Mouse (Mus musculus) stomach, embryonic 16.5 days (tissue): ENCODE measurements around the gene Dnmt1. TPM values are rescaled to one million over a fixed set of nuclear protein-coding genes. Genes with fewer than 3 reads are reported as not detected.
A peak's percentile ranks its signal among the peaks of the same experiment; 100 is the strongest.

Experiments
- ATAC-seq: fragments of 200-750 bp; cut with Nextera tagmentation; 2 replicates; pipeline ENCODE4 v1.8.0; 2017; ENCODE audit warnings: moderate number of reproducible peaks, moderate TSS enrichment; ENCODE audit not compliant: insufficient read depth, low FRiP score
- H3K27ac ChIP-seq: fragments of 300-500 bp; sonication (generic); 2 replicates; pipeline ENCODE4 v1.5.1; 2014; ENCODE audit warnings: low read length
- H3K27me3 ChIP-seq: fragments of 300-500 bp; sonication (generic); 2 replicates; pipeline ENCODE4 v1.6.1; 2014; ENCODE audit warnings: low read length, control low read depth, mixed read lengths; ENCODE audit not compliant: control insufficient read depth, insufficient read depth
- H3K36me3 ChIP-seq: fragments of 300-500 bp; sonication (generic); 2 replicates; pipeline ENCODE4 v1.6.1; 2014; ENCODE audit warnings: low read length; ENCODE audit not compliant: control insufficient read depth, insufficient read depth
- H3K4me1 ChIP-seq: fragments of 300-500 bp; sonication (generic); 2 replicates; pipeline ENCODE4 v1.6.1; 2014; ENCODE audit warnings: low read length, control low read depth, mixed read lengths; ENCODE audit not compliant: control insufficient read depth, insufficient read depth
- H3K4me2 ChIP-seq: fragments of 300-500 bp; sonication (generic); 2 replicates; pipeline ENCODE4 v1.6.1; 2014; ENCODE audit warnings: low read depth, low read length, mixed read lengths
- H3K4me3 ChIP-seq: fragments of 300-500 bp; sonication (generic); replicated peaks from 2 replicates; pipeline ENCODE4 v1.5.1; 2014; ENCODE audit warnings: mild to moderate bottlenecking, low read length
- H3K9ac ChIP-seq: fragments of 300-500 bp; sonication (generic); 2 replicates; pipeline ENCODE4 v1.6.1; 2014; ENCODE audit warnings: low read length
- H3K9me3 ChIP-seq: fragments of 300-500 bp; sonication (generic); replicated peaks from 2 replicates; pipeline ENCODE4 v1.6.1; 2016; ENCODE audit warnings: low read length, control low read depth; ENCODE audit not compliant: control insufficient read depth
- WGBS: fragments of 180-500 bp; shearing (Covaris S2); extraction: QIAGEN DNeasy Blood & Tissue Kit; methylation state at CpG from one replicate; pipeline ENCODE4 v1.1.7; 2014; 5-methylcytosine and 5-hydroxymethylcytosine counted together
- polyA plus RNA-seq: library from polyadenylated mRNA; unstranded; fragments of >200 nt; fragmentation: Nextera tagmentation; extraction: Ambion mirVana; gene quantifications from 2 replicates; pipeline ENCODE4 v1.2.1, GENCODE M21; 2015

The Dnmt1 gene
- polyA plus RNA-seq, 1 experiment from 2014 or later, result 75.7 TPM

GRCm38 (mm10) chr9:20870211-20871173 lies 89.2 kb downstream of the Dnmt1 start:
- Histone ChIP-seq H3K9ac (no peak overlapping the region), H3K27ac (no peak overlapping the region), H3K36me3 (no peaks in the 10 kb centered on the region), H3K4me3 (no peak overlapping the region), H3K9me3 (no peaks in the 10 kb centered on the region), H3K4me1 (no peaks in the 10 kb centered on the region; the same call in 1 of the 2 replicates), H3K27me3 (peaks cover 10% of the 10 kb centered on the region; the same call in 1 of the 2 replicates), H3K4me2 (no peak overlapping the region)
- WGBS, result 72% methylated on average over 12 of the region's 12 CpGs
- ATAC-seq, result no peak

GRCm38 (mm10) chr9:20869246-20869645 lies 90.4 kb downstream of the Dnmt1 start:
- H3K4me1 ChIP-seq, result no peaks in the 10 kb centered on the region; the same call in 1 of the 2 replicates
- H3K27me3 ChIP-seq, result peaks cover 10% of the 10 kb centered on the region; the same call in 1 of the 2 replicates
- no peak for ATAC-seq
- no peaks in the 10 kb centered on the region for H3K9me3 ChIP-seq
- H3K36me3 ChIP-seq, result no peaks in the 10 kb centered on the region
- peak overlapping the region; percentile 79 for H3K9ac ChIP-seq
- no peak overlapping the region for H3K27ac ChIP-seq
- peak overlapping the region; percentile 65 for H3K4me3 ChIP-seq
- WGBS, result 4% methylated on average over 19 of the region's 19 CpGs
- H3K4me2 ChIP-seq, result peak overlapping the region; percentile 76

DNA sequence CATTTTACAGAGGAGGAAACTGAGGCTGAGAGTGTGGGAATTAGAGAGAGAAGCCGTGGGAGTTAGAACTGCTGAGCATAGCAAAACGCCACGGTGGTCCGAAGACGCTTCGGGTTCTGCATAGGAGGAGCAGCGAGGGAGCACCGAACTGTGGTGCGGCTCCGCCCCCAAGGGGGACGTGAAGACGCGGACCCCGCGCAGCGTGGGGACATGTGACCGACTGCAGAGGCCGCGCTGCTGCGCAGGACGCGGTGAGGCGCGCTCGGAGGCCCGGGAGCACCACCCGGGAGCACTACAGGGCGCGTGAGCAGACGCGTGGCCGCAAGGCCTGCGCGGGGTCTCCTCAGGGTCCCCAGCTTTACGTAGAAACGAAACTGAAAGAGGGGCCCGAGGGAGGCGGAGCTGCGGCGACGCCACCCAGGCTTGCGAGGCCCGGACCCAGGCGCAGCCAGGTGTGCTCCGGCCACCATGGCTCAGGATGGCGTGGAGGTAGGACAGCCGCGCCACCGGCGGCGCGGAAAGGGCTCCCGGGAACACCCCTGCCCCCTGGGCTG lies 91.2 kb downstream of the Dnmt1 start, which contains the start of gene A230050P20Rik:
Gene A230050P20Rik, plus strand, starts transcription at position 195 of the 554 bp plus-strand sequence.
- WGBS, result 8% methylated on average over 51 of the region's 53 CpGs
- H3K27ac ChIP-seq, result no peak within 1 kb of the TSS
- peak; percentile 66; the same call in 1 of the 2 replicates for ATAC-seq

GRCm38 (mm10) chr9:20866879-20867278 lies 92.8 kb downstream of the Dnmt1 start:
- 66% methylated on average over 3 of the region's 3 CpGs for WGBS
- no peaks in the 10 kb centered on the region; the same call in 1 of the 2 replicates for H3K4me1 ChIP-seq
- H3K27me3 ChIP-seq, result peaks cover 10% of the 10 kb centered on the region; the same call in 1 of the 2 replicates
- ATAC-seq, result no peak
- no peak overlapping the region for H3K27ac ChIP-seq
- H3K9ac ChIP-seq, result no peak overlapping the region
- no peaks in the 10 kb centered on the region for H3K9me3 ChIP-seq
- H3K36me3 ChIP-seq, result no peaks in the 10 kb centered on the region
- no peak overlapping the region for H3K4me2 ChIP-seq
- H3K4me3 ChIP-seq, result no peak overlapping the region

More for the DNA sequence above, 91.2 kb downstream of the Dnmt1 start, which contains the start of gene A230050P20Rik:
- Histone ChIP-seq H3K4me3 (peak within 1 kb of the TSS; percentile 65), H3K36me3 (no peaks in the 10 kb centered on the region), H3K9me3 (no peaks in the 10 kb centered on the region), H3K4me1 (no peaks in the 10 kb centered on the region; the same call in 1 of the 2 replicates), H3K4me2 (peak within 1 kb of the TSS; percentile 76), H3K27me3 (peaks cover 10% of the 10 kb centered on the region; the same call in 1 of the 2 replicates), H3K9ac (peak within 1 kb of the TSS; percentile 79)

- WGBS, result 55% methylated on average over 4 of the region's 4 CpGs
- H3K27ac ChIP-seq, result no peak overlapping the region
- H3K4me2 ChIP-seq, result no peak overlapping the region
- H3K36me3 ChIP-seq, result no peaks in the 10 kb centered on the region
- H3K27me3 ChIP-seq, result no peaks in the 10 kb centered on the region
- no peaks in the 10 kb centered on the region for H3K4me1 ChIP-seq
- H3K4me3 ChIP-seq, result no peak overlapping the region
- H3K9me3 ChIP-seq, result no peaks in the 10 kb centered on the region
- no peak for ATAC-seq
- H3K9ac ChIP-seq, result no peak overlapping the region
These were observed 97.5 kb downstream of the Dnmt1 start for GRCm38 (mm10) chr9:20862225-20862624.

- no peaks in the 10 kb centered on the region for H3K4me1 ChIP-seq
- H3K27me3 ChIP-seq, result no peaks in the 10 kb centered on the region
- ATAC-seq, result no peak
- no peak overlapping the region for H3K4me2 ChIP-seq
- H3K9me3 ChIP-seq, result no peaks in the 10 kb centered on the region
- H3K36me3 ChIP-seq, result no peaks in the 10 kb centered on the region
- no peak overlapping the region for H3K9ac ChIP-seq
- H3K27ac ChIP-seq, result no peak overlapping the region
- no peak overlapping the region for H3K4me3 ChIP-seq
- 9% methylated on average over 4 of the region's 4 CpGs for WGBS
These were observed 97.9 kb downstream of the Dnmt1 start for GRCm38 (mm10) chr9:20861821-20862220.

DNA sequence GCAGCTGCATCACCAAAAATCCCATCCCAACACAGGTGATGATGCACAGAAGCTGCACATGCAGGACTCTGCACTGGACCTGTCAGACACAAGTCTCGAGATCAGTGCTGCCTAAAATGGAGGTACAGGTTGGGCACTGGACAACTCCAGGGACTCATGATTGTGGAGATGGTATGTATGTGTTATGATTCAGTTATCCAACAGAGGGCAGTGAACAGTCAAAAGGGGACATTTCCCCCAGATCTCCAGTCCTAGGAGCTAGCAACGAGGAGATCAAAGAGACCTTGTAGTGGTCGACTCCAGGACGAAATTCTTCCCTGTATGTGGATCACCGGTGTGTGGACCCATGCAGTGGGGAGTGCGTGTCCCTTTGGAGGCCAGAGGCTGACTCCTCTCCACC lies 99.8 kb downstream of the Dnmt1 start:
- H3K9me3 ChIP-seq, result no peaks in the 10 kb centered on the region
- no peaks in the 10 kb centered on the region for H3K36me3 ChIP-seq
- no peak for ATAC-seq
- WGBS, result 45% methylated on average over 6 of the region's 6 CpGs
- H3K27ac ChIP-seq, result no peak overlapping the region
- H3K27me3 ChIP-seq, result no peaks in the 10 kb centered on the region
- H3K4me1 ChIP-seq, result no peaks in the 10 kb centered on the region
- H3K4me3 ChIP-seq, result no peak overlapping the region
- H3K4me2 ChIP-seq, result no peak overlapping the region
- no peak overlapping the region for H3K9ac ChIP-seq
